Mouse (Mus musculus) liver, embryonic 13.5 days (tissue): Measurements from ENCODE around the gene Sumf1. TPM values are rescaled to one million over a fixed set of nuclear protein-coding genes. Genes with fewer than 3 reads are reported as not detected.

Source experiments
- ATAC-seq: fragments of 200-750 bp; cut with Nextera tagmentation; 2 replicates; pipeline ENCODE4 v1.8.0; 2017; ENCODE audit warnings: low read depth, mild to moderate bottlenecking, moderate number of reproducible peaks, moderate library complexity
- DNase-seq: peaks from one replicate; pipeline ENCODE4 v3.0.0; 2022
- H3K27ac ChIP-seq: fragments of 300-500 bp; sonication (generic); 2 replicates; pipeline ENCODE4 v1.5.1; 2015; ENCODE audit warnings: moderate library complexity, mild to moderate bottlenecking, inconsistent platforms
- H3K27me3 ChIP-seq: fragments of 300-500 bp; sonication (generic); 2 replicates; pipeline ENCODE4 v1.6.1; 2015; ENCODE audit warnings: mild to moderate bottlenecking, inconsistent platforms
- H3K36me3 ChIP-seq: fragments of 300-500 bp; sonication (generic); 2 replicates; pipeline ENCODE4 v1.6.1; 2015; ENCODE audit warnings: mild to moderate bottlenecking, inconsistent platforms
- H3K4me1 ChIP-seq: fragments of 300-500 bp; sonication (generic); replicated peaks from 2 replicates; pipeline ENCODE4 v1.6.1; 2015; ENCODE audit warnings: inconsistent platforms
- H3K4me2 ChIP-seq: fragments of 300-500 bp; sonication (generic); 2 replicates; pipeline ENCODE4 v1.6.1; 2015; ENCODE audit warnings: inconsistent platforms, mild to moderate bottlenecking, moderate library complexity
- H3K4me3 ChIP-seq: fragments of 300-500 bp; sonication (generic); replicated peaks from 2 replicates; pipeline ENCODE4 v1.5.1; 2015; ENCODE audit warnings: mild to moderate bottlenecking, inconsistent platforms
- H3K9ac ChIP-seq: fragments of 300-500 bp; sonication (generic); 2 replicates; pipeline ENCODE4 v1.6.1; 2015; ENCODE audit warnings: mild to moderate bottlenecking, inconsistent platforms
- H3K9me3 ChIP-seq: fragments of 300-500 bp; sonication (generic); replicated peaks from 2 replicates; pipeline ENCODE4 v1.6.1; 2016; ENCODE audit warnings: inconsistent platforms
- WGBS: fragments of 180-500 bp; shearing (Covaris S2); methylation state at CpG from one replicate; pipeline ENCODE4 v1.1.7; 2015; ENCODE audit not compliant: insufficient replicate concordance; 5-methylcytosine and 5-hydroxymethylcytosine counted together
- polyA plus RNA-seq: library from polyadenylated mRNA; unstranded; fragments of >200 nt; fragmentation: Nextera tagmentation; extraction: Ambion mirVana; gene quantifications from 2 replicates; pipeline ENCODE4 v1.2.1, GENCODE M21; 2015

Sumf1 gene
- polyA plus RNA-seq, 1 experiment from 2014 or later, result 9.3 TPM

DNA sequence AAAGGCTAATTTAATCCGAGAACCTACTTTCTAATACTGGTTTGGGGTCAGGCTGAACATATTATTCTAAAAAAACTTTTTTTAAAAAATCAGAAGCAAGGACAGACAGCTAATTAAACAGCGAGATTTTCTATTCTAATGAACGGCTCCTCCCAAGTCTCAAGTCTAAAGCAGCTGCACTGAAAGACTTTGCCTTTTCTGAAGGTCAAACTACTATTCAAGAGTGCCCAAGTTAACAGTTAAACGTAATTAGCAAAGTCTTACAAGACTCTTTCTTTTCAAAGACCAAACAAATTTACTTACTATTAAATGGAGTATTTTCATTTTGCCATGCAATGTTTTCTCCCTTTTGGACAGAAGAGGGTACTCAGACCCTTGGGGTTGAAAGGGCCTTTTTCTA lies 20.8 kb upstream of the Sumf1 start:
- H3K9ac ChIP-seq, result no peak overlapping the region

GRCm38 (mm10) chr6:108204322-108204721 lies 18.9 kb upstream of the Sumf1 start:
- H3K4me3 ChIP-seq, result no peak overlapping the region
- no peaks in the 10 kb centered on the region for H3K9me3 ChIP-seq
- peaks cover 2% of the 10 kb centered on the region; the same call in 1 of the 2 replicates for H3K27me3 ChIP-seq
- WGBS, result 81% methylated on average over 2 of the region's 2 CpGs
- peaks cover 10% of the 10 kb centered on the region for H3K4me1 ChIP-seq
- H3K27ac ChIP-seq, result no peak overlapping the region
- H3K36me3 ChIP-seq, result no peaks in the 10 kb centered on the region
- no peak overlapping the region for H3K9ac ChIP-seq
- ATAC-seq (no peak), DNase-seq (no peak)
- H3K4me2 ChIP-seq, result no peak overlapping the region

More for the DNA sequence above, 20.8 kb upstream of the Sumf1 start:
- Histone ChIP-seq H3K9me3 (no peaks in the 10 kb centered on the region), H3K36me3 (no peaks in the 10 kb centered on the region), H3K27me3 (no peaks in the 10 kb centered on the region; the same call in 1 of the 2 replicates), H3K27ac (no peak overlapping the region), H3K4me1 (peaks cover 11% of the 10 kb centered on the region), H3K4me2 (no peak overlapping the region), H3K4me3 (no peak overlapping the region)
- WGBS, result 73% methylated on average over 4 of the region's 4 CpGs
- DNase-seq (no peak), ATAC-seq (no peak)

DNA sequence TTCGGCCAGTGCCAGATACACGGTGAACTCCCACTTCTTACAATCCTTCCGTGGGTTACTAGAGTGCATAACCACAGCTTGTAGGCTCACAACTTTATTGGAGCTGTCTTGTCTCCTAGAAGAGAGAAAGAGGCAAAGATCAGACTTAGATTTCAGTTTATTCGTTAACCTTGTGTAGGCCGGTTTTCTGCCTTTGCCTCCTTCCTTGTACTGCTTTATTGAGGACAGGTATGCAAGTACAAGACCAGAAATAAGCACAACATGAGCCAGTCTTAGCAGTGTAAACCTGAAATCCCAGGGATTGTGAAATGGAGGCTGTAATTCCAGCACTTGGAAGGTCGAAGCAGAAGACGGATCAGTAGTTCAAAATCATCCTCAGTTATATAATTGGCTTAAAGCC lies 12.9 kb upstream of the Sumf1 start:
- Histone ChIP-seq H3K27ac (no peak overlapping the region), H3K9me3 (no peaks in the 10 kb centered on the region), H3K4me3 (no peak overlapping the region), H3K27me3 (peaks cover 2% of the 10 kb centered on the region), H3K4me2 (no peak overlapping the region), H3K9ac (no peak overlapping the region), H3K36me3 (no peaks in the 10 kb centered on the region), H3K4me1 (no peaks in the 10 kb centered on the region)
- ATAC-seq, result no peak
- DNase-seq, result no peak
- WGBS, result 77% methylated on average over 7 of the region's 7 CpGs

DNA sequence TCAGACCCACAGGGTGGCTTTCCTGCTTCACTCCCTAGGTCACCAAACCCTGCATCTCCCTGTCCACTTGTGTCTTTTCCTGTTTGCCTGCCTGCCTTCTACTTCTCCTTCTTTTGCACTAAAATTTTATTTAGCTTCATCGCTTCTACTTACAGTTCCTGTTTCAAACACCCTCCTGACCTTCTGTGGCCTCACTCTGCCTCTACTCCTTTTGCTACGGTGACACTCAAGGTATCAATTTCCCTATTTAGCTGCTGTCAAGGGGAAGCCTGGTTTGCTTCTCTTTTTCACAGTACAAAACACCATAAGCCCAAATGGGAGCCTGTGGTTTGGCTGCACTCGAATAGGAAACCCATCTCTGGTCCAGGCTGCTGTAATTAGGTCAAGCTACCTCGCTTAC lies 11.7 kb upstream of the Sumf1 start:
- H3K9me3 ChIP-seq, result no peaks in the 10 kb centered on the region
- no peaks in the 10 kb centered on the region for H3K36me3 ChIP-seq
- H3K9ac ChIP-seq, result no peak overlapping the region
- WGBS, result 13% methylated on average over 4 of the region's 4 CpGs
- H3K27me3 ChIP-seq, result peaks cover 2% of the 10 kb centered on the region
- no peak for ATAC-seq
- H3K27ac ChIP-seq, result no peak overlapping the region
- H3K4me1 ChIP-seq, result no peaks in the 10 kb centered on the region
- no peak for DNase-seq
- no peak overlapping the region for H3K4me3 ChIP-seq
- H3K4me2 ChIP-seq, result no peak overlapping the region

GRCm38 (mm10) chr6:108196665-108197064 lies 11.3 kb upstream of the Sumf1 start:
- 44% methylated on average over 7 of the region's 7 CpGs for WGBS
- DNase-seq (no peak), ATAC-seq (no peak)
- Histone ChIP-seq H3K27ac (no peak overlapping the region), H3K9ac (no peak overlapping the region), H3K36me3 (no peaks in the 10 kb centered on the region), H3K4me3 (no peak overlapping the region), H3K4me2 (no peak overlapping the region), H3K4me1 (no peaks in the 10 kb centered on the region), H3K27me3 (peaks cover 2% of the 10 kb centered on the region), H3K9me3 (no peaks in the 10 kb centered on the region)

GRCm38 (mm10) chr6:108192632-108193031 lies 7.2 kb upstream of the Sumf1 start:
- DNase-seq (no peak), ATAC-seq (no peak)
- no peak overlapping the region for H3K9ac ChIP-seq
- 27% methylated on average over 4 of the region's 4 CpGs for whole genome bisulfite sequencing
- no peaks in the 10 kb centered on the region; the same call in 1 of the 2 replicates for H3K27me3 ChIP-seq
- no peak overlapping the region for H3K4me3 ChIP-seq
- no peaks in the 10 kb centered on the region for H3K9me3 ChIP-seq
- H3K27ac ChIP-seq, result no peak overlapping the region
- no peak overlapping the region for H3K4me2 ChIP-seq
- no peaks in the 10 kb centered on the region for H3K4me1 ChIP-seq
- no peaks in the 10 kb centered on the region for H3K36me3 ChIP-seq

DNA sequence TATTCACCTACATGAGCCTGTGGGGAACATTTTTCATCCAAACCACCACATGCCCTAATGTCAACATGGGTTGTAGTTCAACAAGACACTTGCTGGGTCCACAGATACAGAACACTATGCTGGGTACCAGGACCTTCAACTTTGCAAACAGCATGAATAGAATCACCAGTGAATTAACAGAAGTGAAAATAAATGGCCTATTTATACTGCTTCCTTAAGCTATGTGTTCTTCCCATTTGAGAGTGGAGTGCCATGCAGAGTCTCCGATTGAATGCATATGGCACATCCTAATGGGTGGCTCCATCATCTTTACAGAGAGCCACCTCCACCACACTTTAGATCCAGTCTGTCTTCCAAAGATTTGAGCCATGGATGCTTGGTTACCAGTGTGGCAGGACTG lies 5.3 kb upstream of the Sumf1 start:
- Histone ChIP-seq H3K27me3 (no peaks in the 10 kb centered on the region), H3K27ac (no peak overlapping the region), H3K4me2 (no peak overlapping the region), H3K36me3 (no peaks in the 10 kb centered on the region), H3K9ac (no peak overlapping the region), H3K4me1 (peaks cover under 1% of the 10 kb centered on the region; the same call in 1 of the 2 replicates), H3K4me3 (no peak overlapping the region), H3K9me3 (no peaks in the 10 kb centered on the region)
- WGBS, result 83% methylated on average over 1 of the region's 1 CpGs
- no peak for DNase-seq
- ATAC-seq, result no peak

DNA sequence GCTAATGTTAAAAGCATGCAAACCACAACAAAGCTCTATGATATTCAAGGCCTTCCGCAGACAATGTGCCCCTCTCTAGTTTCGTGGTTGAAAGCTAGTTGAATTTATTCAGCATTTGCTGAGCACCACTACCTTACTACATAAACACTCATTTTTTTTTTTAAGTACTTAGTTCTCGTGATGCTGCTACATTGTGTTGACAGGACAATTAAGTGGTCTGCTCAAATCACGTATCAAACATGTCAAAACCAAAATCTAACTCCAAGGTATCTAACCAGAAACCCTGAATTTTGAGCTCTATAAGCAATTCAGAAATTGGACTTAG lies 265 bp upstream of the Sumf1 start:
- H3K27me3 ChIP-seq, result no peaks in the 10 kb centered on the region
- no peaks in the 10 kb centered on the region for H3K36me3 ChIP-seq
- DNase-seq (no peak), ATAC-seq (no peak; the same call in 1 of the 2 replicates)
- peak overlapping the region; percentile 78 for H3K9ac ChIP-seq
- H3K4me1 ChIP-seq, result peaks cover 14% of the 10 kb centered on the region
- peak overlapping the region; percentile 83 for H3K4me3 ChIP-seq
- H3K27ac ChIP-seq, result no peak overlapping the region
- no peaks in the 10 kb centered on the region for H3K9me3 ChIP-seq
- peak overlapping the region; percentile 89 for H3K4me2 ChIP-seq
- 16% methylated on average over 4 of the region's 4 CpGs for WGBS

GRCm38 (mm10) chr6:108179087-108179486 lies 6.3 kb downstream of the Sumf1 start:
- no peak overlapping the region for H3K9ac ChIP-seq
- no peak overlapping the region for H3K4me2 ChIP-seq
- no peak overlapping the region for H3K4me3 ChIP-seq
- no peaks in the 10 kb centered on the region for H3K27me3 ChIP-seq
- no peaks in the 10 kb centered on the region for H3K9me3 ChIP-seq
- H3K27ac ChIP-seq, result no peak overlapping the region
- WGBS, result 58% methylated on average over 2 of the region's 2 CpGs
- peaks cover under 1% of the 10 kb centered on the region; the same call in 1 of the 2 replicates for H3K4me1 ChIP-seq
- peaks cover 3% of the 10 kb centered on the region; the same call in 1 of the 2 replicates for H3K36me3 ChIP-seq
- DNase-seq (no peak), ATAC-seq (no peak)

DNA sequence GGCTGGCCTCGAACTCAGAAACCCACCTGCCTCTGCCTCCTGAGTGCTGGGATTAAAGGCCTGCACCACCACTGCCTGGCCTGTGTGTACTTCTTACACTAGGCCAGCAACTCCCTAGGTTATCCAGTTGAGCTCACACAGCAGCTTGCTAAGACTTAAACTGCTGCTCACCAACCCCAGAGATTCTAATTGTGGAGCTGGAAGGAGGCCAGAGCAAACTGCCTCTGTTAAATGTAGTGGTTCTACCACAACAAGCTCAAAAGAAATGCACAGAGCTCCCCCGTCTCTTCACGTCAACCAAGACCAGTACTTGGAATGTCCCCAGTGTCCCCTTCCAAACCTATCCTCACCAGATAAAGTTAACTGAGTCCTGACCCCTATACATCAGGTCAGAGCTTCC lies 11.2 kb downstream of the Sumf1 start:
- Histone ChIP-seq H3K4me2 (no peak overlapping the region), H3K9ac (no peak overlapping the region), H3K27ac (no peak overlapping the region), H3K27me3 (no peaks in the 10 kb centered on the region), H3K4me1 (no peaks in the 10 kb centered on the region), H3K9me3 (no peaks in the 10 kb centered on the region), H3K4me3 (no peak overlapping the region), H3K36me3 (peaks cover 21% of the 10 kb centered on the region)
- WGBS, result 78% methylated on average over 3 of the region's 3 CpGs
- DNase-seq, result no peak
- ATAC-seq, result no peak

- H3K27me3 ChIP-seq, result no peaks in the 10 kb centered on the region
- H3K36me3 ChIP-seq, result peaks cover 21% of the 10 kb centered on the region
- no peaks in the 10 kb centered on the region for H3K9me3 ChIP-seq
- no peak overlapping the region for H3K9ac ChIP-seq
- no peak for DNase-seq
- no peak overlapping the region for H3K27ac ChIP-seq
- no peak overlapping the region for H3K4me2 ChIP-seq
- no peak overlapping the region for H3K4me3 ChIP-seq
- no peak for ATAC-seq
- 92% methylated on average over 1 of the region's 1 CpGs for WGBS
- H3K4me1 ChIP-seq, result peaks cover 4% of the 10 kb centered on the region; the same call in 1 of the 2 replicates
Measured at GRCm38 (mm10) chr6:108172219-108172618, 13.2 kb downstream of the Sumf1 start.

DNA sequence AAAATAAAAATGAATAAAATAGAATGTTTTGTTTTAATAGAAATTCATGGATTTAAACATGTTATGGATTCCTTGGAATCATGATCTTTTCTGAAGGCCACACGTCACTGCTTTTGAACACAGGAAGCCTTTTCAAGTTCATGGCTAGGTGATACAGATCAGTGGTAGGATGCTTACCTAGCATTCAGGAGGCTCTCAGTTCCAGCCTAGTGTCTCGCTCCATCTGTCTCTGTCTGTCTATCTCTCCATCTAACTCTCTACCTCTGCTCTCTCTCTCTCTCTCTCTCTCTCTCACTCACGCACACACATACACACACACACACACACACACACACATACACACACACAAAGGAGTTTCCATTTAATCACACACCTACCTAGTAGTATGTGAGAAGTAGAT lies 15.9 kb downstream of the Sumf1 start:
- DNase-seq, result no peak
- H3K9ac ChIP-seq, result no peak overlapping the region
- H3K9me3 ChIP-seq, result no peaks in the 10 kb centered on the region
- 79% methylated on average over 3 of the region's 3 CpGs for WGBS
- H3K4me1 ChIP-seq, result peaks cover 8% of the 10 kb centered on the region; the same call in 1 of the 2 replicates
- H3K4me2 ChIP-seq, result no peak overlapping the region
- ATAC-seq, result no peak
- peaks cover 18% of the 10 kb centered on the region for H3K36me3 ChIP-seq
- no peak overlapping the region for H3K27ac ChIP-seq
- H3K27me3 ChIP-seq, result no peaks in the 10 kb centered on the region
- no peak overlapping the region for H3K4me3 ChIP-seq
